Comparison of ENCODE assay signal across 7 mouse cellular contexts in genomic region chr13:95325907-95326550, GRCm38 (mm10). TPM values are rescaled to one million over a fixed set of nuclear protein-coding genes. Genes with fewer than 3 reads are reported as not detected.
A peak's percentile ranks its signal among the peaks of the same experiment; 100 is the strongest.
DNase-seq lines count a peak whose midpoint lies in the region; ATAC-seq and TF ChIP-seq lines count a peak whose summit lies in the region.

No protein-coding gene starts in this region.

- TF ChIP-seq CTCF in small intestine, adult 2 months (IDR thresholded peaks at IDR 0.05; ENCODE audit: extremely low read depth, insufficient read length, insufficient replicate concordance, low read depth, low read length): no peak

- peak overlapping the region; percentile 98 for H3K9ac ChIP-seq in lung, embryonic 15.5 days
- peak overlapping the region; percentile 98 for H3K9ac ChIP-seq in forebrain, embryonic 11.5 days (ENCODE audit: low read length)
- H3K9ac ChIP-seq in limb, embryonic 12.5 days (replicated peaks): peak overlapping the region; percentile 99

- H3K4me2 ChIP-seq in lung, embryonic 15.5 days: peak overlapping the region; percentile 79
- H3K4me2 ChIP-seq in forebrain, embryonic 11.5 days (ENCODE audit: low read depth, low read length, severe bottlenecking): peak overlapping the region; percentile 87
- H3K4me2 ChIP-seq in limb, embryonic 12.5 days: peak overlapping the region; percentile 82

- no peak for ATAC-seq in lung, embryonic 15.5 days (ENCODE audit: borderline replicate concordance, extremely low read depth, low FRiP score, low TSS enrichment)
- ATAC-seq in forebrain, embryonic 11.5 days (replicated peaks; ENCODE audit: low FRiP score): no peak
- ATAC-seq in limb, embryonic 12.5 days (ENCODE audit: insufficient number of reproducible peaks, insufficient read depth, low FRiP score, low TSS enrichment, low read depth): no peak
- no peak for ATAC-seq in cerebellum, adult (ENCODE audit: insufficient number of reproducible peaks, low FRiP score, low TSS enrichment)

- DNase-seq in lung, postnatal 4 days: no peak
- DNase-seq in forebrain, embryonic 11.5 days (ENCODE audit: low spot score): no peak
- no peak for DNase-seq in cerebellum, postnatal 25 days

- H3K27ac ChIP-seq in lung, embryonic 15.5 days: peak overlapping the region; percentile 99
- peak overlapping the region; percentile 91 for H3K27ac ChIP-seq in forebrain, embryonic 11.5 days (ENCODE audit: low read depth, low read length)
- H3K27ac ChIP-seq in limb, embryonic 12.5 days: peak overlapping the region; percentile 100
- H3K27ac ChIP-seq in small intestine, adult 2 months (ENCODE audit: insufficient read depth, low read depth, low read length): peak overlapping the region; percentile 15; the same call in 1 of the 2 replicates

- H3K27me3 ChIP-seq in lung, embryonic 15.5 days: no peaks in the 10 kb centered on the region
- no peaks in the 10 kb centered on the region for H3K27me3 ChIP-seq in forebrain, embryonic 11.5 days (ENCODE audit: control insufficient read depth, insufficient read depth, low read length)
- H3K27me3 ChIP-seq in limb, embryonic 12.5 days: no peaks in the 10 kb centered on the region
- H3K27me3 ChIP-seq in small intestine, adult 2 months (ENCODE audit: control insufficient read depth, insufficient read depth, low read length): no peaks in the 10 kb centered on the region

- TF ChIP-seq POLR2A in small intestine, adult 2 months (IDR thresholded peaks at IDR 0.05; ENCODE audit: low read depth, low read length): no peak

- WGBS in lung, embryonic 15.5 days: 4% methylated on average over 5 of the region's 5 CpGs
- 12% methylated on average over 5 of the region's 5 CpGs for WGBS in forebrain, embryonic 11.5 days
- 4% methylated on average over 5 of the region's 5 CpGs for WGBS in limb, embryonic 12.5 days
- 9% methylated on average over 5 of the region's 5 CpGs for WGBS in small intestine, adult 2 months

- H3K4me1 ChIP-seq in lung, embryonic 15.5 days: peaks cover 35% of the 10 kb centered on the region
- peaks cover 13% of the 10 kb centered on the region for H3K4me1 ChIP-seq in forebrain, embryonic 11.5 days (replicated peaks; ENCODE audit: control insufficient read depth, insufficient read depth, low read length)
- H3K4me1 ChIP-seq in limb, embryonic 12.5 days (replicated peaks): peaks cover 27% of the 10 kb centered on the region
- H3K4me1 ChIP-seq in small intestine, adult 2 months (ENCODE audit: control insufficient read depth, insufficient read depth, insufficient read length, low read length): peaks cover 9% of the 10 kb centered on the region

- H3K36me3 ChIP-seq in lung, embryonic 15.5 days: no peaks in the 10 kb centered on the region
- H3K36me3 ChIP-seq in forebrain, embryonic 11.5 days (ENCODE audit: control insufficient read depth, insufficient read depth, low read length): no peaks in the 10 kb centered on the region
- peaks cover 7% of the 10 kb centered on the region; the same call in 1 of the 2 replicates for H3K36me3 ChIP-seq in limb, embryonic 12.5 days
- H3K36me3 ChIP-seq in small intestine, adult 2 months (ENCODE audit: control insufficient read depth, insufficient read depth, low read length): no peaks in the 10 kb centered on the region

- no peaks in the 10 kb centered on the region for H3K9me3 ChIP-seq in lung, embryonic 15.5 days
- H3K9me3 ChIP-seq in forebrain, embryonic 11.5 days (ENCODE audit: control insufficient read depth, low read length): no peaks in the 10 kb centered on the region
- H3K9me3 ChIP-seq in limb, embryonic 12.5 days: no peaks in the 10 kb centered on the region

- H3K4me3 ChIP-seq in lung, embryonic 15.5 days: peak overlapping the region; percentile 86
- peak overlapping the region; percentile 74 for H3K4me3 ChIP-seq in forebrain, embryonic 11.5 days (ENCODE audit: low read depth, low read length)
- peak overlapping the region; percentile 81 for H3K4me3 ChIP-seq in limb, embryonic 12.5 days (replicated peaks)
- H3K4me3 ChIP-seq in small intestine, adult 2 months (ENCODE audit: low read depth, low read length): peak overlapping the region; percentile 89

RNA-seq across cellular contexts. Expression of gene Zbed3, which starts 2.6 kb away (rescaled TPM):
- 65.0 and 65.6 TPM in 2 replicates for polyA plus RNA-seq in lung, embryonic 15.5 days (2015; fragmentation: Nextera tagmentation; extraction: Ambion mirVana)
- 63.9 and 64.5 TPM in 2 replicates for polyA plus RNA-seq in forebrain, embryonic 11.5 days (2014; fragmentation: Nextera tagmentation; extraction: Ambion mirVana)
- 103 and 105 TPM in 2 replicates for polyA plus RNA-seq in limb, embryonic 12.5 days (2016; fragmentation: Nextera tagmentation; extraction: Ambion mirVana)
- polyA plus RNA-seq in small intestine, adult 2 months (2012; rRNA removed): 9.6 and 17.3 TPM in 2 replicates

RNA-seq across cellular contexts. Expression of gene Aggf1, which starts 49.1 kb away (rescaled TPM):
- polyA plus RNA-seq in lung, embryonic 15.5 days (2015; fragmentation: Nextera tagmentation; extraction: Ambion mirVana): 31.5 and 34.8 TPM in 2 replicates
- polyA plus RNA-seq in forebrain, embryonic 11.5 days (2014; fragmentation: Nextera tagmentation; extraction: Ambion mirVana): 51.6 and 54.4 TPM in 2 replicates
- 45.7 and 45.8 TPM in 2 replicates for polyA plus RNA-seq in limb, embryonic 12.5 days (2016; fragmentation: Nextera tagmentation; extraction: Ambion mirVana)
- polyA plus RNA-seq in small intestine, adult 2 months (2012; rRNA removed): 8.7 and 15.6 TPM in 2 replicates

Comparison
In these comparisons a context has a peak if more than half of its experiments do, and no peak if none do; other contexts are left out.
1. H3K27ac ChIP-seq: peak in every context shown above with its lines; median percentile 100 in limb, embryonic 12.5 days; 99 in lung, embryonic 15.5 days; 91 in forebrain, embryonic 11.5 days; 15 in small intestine, adult 2 months.